Mouse (Mus musculus): Measurements from ENCODE around the gene Coro1b.

DNA sequence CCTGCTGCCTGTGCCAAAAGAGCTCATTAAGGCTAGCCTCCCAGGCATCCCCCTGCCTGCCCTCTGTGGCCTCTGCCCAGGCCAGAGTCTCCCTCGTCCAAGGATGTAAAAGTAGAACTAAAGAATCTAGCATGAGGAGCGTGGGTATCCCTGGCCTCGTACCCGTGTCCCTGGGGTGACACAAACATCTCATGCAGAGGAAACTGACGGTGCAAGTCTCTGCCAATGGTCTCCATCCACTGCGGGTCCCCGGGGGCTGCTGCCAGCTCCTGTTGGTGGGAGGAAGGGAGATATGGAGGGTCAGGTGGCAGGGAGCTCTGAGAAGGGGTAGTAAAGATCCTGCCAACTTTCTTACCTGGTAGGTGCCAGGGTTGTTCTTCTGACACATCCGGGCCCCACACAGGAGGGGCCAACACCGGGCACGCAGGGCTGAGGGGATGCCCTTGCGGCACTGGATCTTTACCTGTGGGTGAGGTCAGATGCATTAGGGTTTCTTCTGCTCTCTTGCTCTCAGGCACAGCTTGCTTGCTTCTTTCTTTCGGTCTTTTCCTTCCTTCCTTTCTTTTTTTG, 40.7 kb downstream of the Coro1b start:
- TF ChIP-seq CTCF (IDR thresholded peaks at IDR 0.05; ENCODE audit: borderline replicate concordance, insufficient read depth, low read length) (no peak), POLR2A (IDR thresholded peaks at IDR 0.05; ENCODE audit: low read depth, low read length) (no peak)
